Mouse (Mus musculus): ENCODE measurements around the gene Tob1.

The Tob1 gene

DNA sequence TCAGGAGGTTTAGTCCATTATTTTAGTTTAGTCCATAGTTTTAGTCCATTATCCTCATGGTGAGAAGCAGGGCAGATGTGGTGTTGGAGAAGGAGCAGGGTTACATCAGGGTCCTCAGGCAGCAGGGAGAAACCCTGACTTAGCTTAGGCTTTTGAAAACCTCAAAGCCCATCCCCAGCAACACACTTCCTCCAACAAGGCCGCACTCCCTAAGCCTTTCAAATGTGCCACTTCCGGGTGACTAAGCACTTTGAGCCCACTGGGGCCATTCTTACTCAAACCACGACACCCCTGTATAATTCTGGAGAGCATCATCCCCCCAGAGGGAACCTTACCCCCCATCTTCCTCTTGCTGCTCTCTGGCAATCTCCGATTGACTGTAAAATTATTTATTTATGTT lies 48.6 kb downstream of the Tob1 start:
- ATAC-seq (ENCODE audit: insufficient number of reproducible peaks, low FRiP score, low TSS enrichment) = no peak

DNA sequence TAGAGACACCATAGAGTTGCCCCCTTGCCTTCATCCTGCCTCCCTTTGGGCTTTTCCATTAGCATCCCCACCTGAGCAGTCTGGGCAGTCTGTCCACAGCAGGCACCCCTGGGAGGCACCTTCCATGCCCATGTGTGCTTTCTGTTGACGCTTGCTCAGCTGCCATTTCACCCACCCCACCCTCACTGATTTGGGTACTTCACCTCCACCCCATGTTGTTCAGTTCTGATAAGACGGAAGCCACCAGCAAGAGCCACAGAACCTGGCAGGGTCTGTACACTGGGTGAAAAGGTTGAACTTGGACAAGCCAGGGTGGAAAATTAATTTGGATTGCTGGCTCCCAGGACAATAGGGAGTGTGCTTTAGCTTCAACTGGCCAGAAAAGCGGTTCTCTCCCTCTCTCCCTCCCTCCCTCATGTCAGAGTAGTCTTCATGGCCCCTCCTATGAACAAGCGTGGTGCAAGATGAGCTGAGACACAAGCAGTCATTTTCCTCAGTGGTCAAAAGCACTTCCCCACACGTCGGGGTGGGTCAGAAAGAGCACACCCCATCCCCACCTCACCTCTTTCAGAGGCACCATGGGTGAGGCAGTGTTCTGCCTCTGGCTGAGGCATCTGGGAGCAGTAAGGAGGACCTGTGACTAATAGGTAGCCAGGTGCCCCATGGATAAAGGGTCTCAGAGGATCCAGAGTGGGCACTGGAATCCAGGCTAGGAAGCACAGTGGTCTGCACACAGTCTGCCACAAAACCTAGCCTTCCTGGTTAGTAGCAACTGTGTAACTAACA lies 50.5 kb downstream of the Tob1 start:
- ATAC-seq (ENCODE audit: insufficient number of reproducible peaks, low FRiP score, low TSS enrichment) = no peak
